Mouse (Mus musculus) megakaryocyte, embryonic 14.5 days (primary cell): ENCODE measurements around the gene Tmem37. TPM values are rescaled to one million over a fixed set of nuclear protein-coding genes. Genes with fewer than 3 reads are reported as not detected.

Source experiments
- H3K27me3 ChIP-seq: replicated peaks from 2 replicates; pipeline ENCODE3; 2012; ENCODE audit warnings: inconsistent platforms
- H3K36me3 ChIP-seq: replicated peaks from 2 replicates; pipeline ENCODE3; 2012; ENCODE audit warnings: low read length, inconsistent platforms, mixed read lengths
- H3K4me1 ChIP-seq: 2 replicates; pipeline ENCODE4 v1.6.1; 2012; ENCODE audit warnings: inconsistent platforms
- H3K4me3 ChIP-seq: replicated peaks from 2 replicates; pipeline ENCODE3; 2012; ENCODE audit warnings: moderate library complexity, mild to moderate bottlenecking, inconsistent platforms
- H3K9me3 ChIP-seq: 2 replicates; pipeline ENCODE4 v1.6.1; 2012; ENCODE audit warnings: inconsistent platforms
- FLI1 ChIP-seq: IDR thresholded peaks from 2 replicates; pipeline ENCODE4 v1.6.1; 2012; ENCODE audit warnings: low read length, inconsistent platforms, mixed read lengths
- GATA1 ChIP-seq: IDR thresholded peaks from 3 replicates; pipeline ENCODE4 v1.6.1; 2012; ENCODE audit warnings: mixed read lengths, low read length, inconsistent platforms, borderline replicate concordance
- polyA plus RNA-seq: library from polyadenylated mRNA; stranded (reverse); fragments of >175 nt; gene quantifications from 2 replicates; pipeline ENCODE4 v1.2.3, GENCODE M21; 2012; ENCODE audit warnings: low replicate concordance; ENCODE audit not compliant: insufficient read depth

Tmem37 gene
- polyA plus RNA-seq, 1 experiment, result 4.6 TPM

DNA sequence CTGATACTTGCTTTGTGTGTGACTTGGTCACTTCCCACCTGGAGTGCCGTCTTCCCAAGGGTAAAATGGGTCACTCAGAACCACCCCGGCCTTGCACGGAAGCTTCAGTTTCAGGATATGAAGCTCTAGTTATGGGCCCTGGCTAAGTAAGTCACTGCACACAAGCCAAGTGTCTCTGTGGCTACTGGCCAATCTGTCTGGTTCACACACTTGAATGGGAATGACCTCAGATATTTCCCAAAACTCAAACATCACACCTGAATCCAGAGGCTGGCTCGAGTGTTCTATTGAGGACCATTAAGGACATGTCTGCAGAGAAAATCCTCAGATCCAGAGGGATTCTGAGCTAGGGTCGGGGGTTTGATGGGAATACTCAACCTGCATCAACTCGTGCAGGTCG lies 11.6 kb downstream of the Tmem37 start:
- no peak for TF ChIP-seq GATA1
- no peak for TF ChIP-seq FLI1
- Histone ChIP-seq H3K36me3 (no peaks in the 10 kb centered on the region), H3K4me3 (no peak overlapping the region), H3K9me3 (no peaks in the 10 kb centered on the region), H3K27me3 (peaks cover 26% of the 10 kb centered on the region), H3K4me1 (peaks cover 5% of the 10 kb centered on the region; the same call in 1 of the 2 replicates)

DNA sequence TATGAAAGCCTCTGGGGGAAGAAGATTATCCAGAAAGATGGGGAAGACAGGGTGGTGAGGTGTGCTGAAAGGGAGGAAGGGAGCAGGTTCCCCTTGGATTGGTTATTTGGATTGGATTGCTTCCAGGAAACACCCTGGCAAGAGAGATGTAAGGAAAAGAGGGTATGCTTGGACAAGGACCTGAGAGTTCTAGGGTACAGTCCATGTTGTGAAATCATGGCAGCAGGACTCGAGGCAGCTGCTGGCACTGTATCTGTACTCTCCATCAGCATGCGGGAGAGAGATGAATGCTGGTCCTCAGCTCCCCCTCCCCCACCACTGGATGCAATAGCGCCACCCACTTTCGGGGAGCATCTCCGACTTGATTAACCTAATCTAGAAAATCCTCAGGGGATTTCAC lies 13.2 kb downstream of the Tmem37 start:
- Histone ChIP-seq H3K27me3 (peaks cover 24% of the 10 kb centered on the region), H3K36me3 (no peaks in the 10 kb centered on the region), H3K9me3 (no peaks in the 10 kb centered on the region), H3K4me1 (peaks cover 12% of the 10 kb centered on the region), H3K4me3 (no peak overlapping the region)
- TF ChIP-seq GATA1 (no peak), FLI1 (no peak)

DNA sequence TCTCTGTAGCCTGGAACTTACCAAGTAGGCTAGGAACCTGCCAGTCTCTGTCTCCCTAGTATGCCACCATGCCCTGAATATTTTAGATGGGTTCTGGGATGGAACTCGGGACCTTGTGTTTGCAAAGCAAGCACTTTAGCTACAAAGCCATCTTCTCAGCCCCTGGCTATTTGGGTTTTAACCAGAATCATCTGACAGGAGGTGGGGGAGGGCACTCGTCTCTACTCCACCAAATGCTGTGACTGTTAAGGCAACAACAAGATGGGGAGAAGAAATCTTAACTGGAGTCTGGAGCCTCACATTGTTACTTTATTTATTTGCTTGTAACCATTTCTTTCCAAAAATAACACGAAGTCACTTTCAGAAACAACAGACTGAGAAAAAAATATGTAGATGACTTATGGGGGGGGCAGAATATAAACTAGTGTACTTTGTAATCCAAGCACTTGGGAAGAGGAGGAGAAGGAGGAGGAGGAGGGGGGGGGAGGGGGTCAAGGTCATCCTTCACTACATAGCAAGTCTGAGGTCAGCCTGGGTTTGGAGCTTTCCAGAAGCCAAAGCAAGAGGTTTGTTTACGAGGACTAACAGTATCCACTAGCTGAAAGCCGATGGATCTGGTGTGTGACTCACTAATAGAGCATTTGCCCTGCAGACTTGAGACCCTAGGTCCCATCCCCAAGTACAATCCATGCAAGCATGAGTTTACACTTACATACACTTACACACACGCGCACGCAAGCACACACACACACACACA lies 16.0 kb downstream of the Tmem37 start:
- TF ChIP-seq FLI1, result no peak
- Histone ChIP-seq H3K27me3 (peaks cover 23% of the 10 kb centered on the region), H3K36me3 (no peaks in the 10 kb centered on the region), H3K4me3 (no peak overlapping the region), H3K4me1 (peaks cover 20% of the 10 kb centered on the region), H3K9me3 (peaks cover 4% of the 10 kb centered on the region)

DNA sequence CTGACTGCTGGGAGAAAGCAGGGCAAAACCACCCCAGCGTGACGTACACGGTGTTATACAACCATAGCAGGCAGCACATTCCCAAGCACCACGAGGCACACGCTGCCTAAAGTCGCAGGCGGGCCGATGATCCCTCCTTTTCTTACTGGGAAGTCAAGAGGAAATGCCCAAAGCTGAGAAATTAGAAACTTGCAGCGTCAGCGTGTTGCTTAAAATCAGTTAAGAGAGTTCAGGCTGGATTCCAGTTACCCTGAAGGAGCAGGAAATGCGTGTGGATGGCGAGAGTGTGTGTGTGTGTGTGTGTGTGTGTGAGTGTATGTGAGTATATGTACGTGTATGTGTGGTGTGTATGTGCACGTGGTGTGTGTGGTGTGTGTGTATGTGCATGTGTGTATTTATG lies 16.8 kb downstream of the Tmem37 start:
- peak overlapping the region; percentile 78 for H3K4me3 ChIP-seq
- TF ChIP-seq FLI1, result no peak
- TF ChIP-seq GATA1, result no peak
- peaks cover 4% of the 10 kb centered on the region for H3K9me3 ChIP-seq
- peaks cover 20% of the 10 kb centered on the region for H3K4me1 ChIP-seq
- no peaks in the 10 kb centered on the region for H3K36me3 ChIP-seq
- peaks cover 24% of the 10 kb centered on the region for H3K27me3 ChIP-seq

DNA sequence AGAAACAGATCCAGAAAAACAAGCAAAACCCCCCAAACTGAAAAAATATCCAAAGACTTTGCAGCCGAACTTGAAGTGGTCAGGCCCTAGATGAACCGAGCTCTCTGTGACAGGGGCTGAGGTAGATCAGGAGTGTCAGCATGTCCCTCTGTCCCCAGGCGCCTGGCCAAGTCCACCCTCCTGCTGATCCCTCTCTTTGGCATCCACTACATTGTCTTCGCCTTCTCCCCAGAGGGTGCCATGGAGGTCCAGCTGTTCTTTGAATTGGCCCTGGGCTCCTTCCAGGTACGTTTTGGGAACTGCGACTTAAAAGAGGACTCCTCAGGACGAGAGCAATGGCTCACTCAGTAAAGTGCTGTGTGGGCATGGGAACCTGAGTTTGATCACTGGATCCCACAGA lies 17.6 kb downstream of the Tmem37 start:
- H3K4me1 ChIP-seq, result peaks cover 20% of the 10 kb centered on the region
- H3K36me3 ChIP-seq, result no peaks in the 10 kb centered on the region
- peaks cover 24% of the 10 kb centered on the region for H3K27me3 ChIP-seq
- peaks cover 4% of the 10 kb centered on the region for H3K9me3 ChIP-seq
- H3K4me3 ChIP-seq, result no peak overlapping the region
- TF ChIP-seq FLI1 (no peak), GATA1 (no peak)

DNA sequence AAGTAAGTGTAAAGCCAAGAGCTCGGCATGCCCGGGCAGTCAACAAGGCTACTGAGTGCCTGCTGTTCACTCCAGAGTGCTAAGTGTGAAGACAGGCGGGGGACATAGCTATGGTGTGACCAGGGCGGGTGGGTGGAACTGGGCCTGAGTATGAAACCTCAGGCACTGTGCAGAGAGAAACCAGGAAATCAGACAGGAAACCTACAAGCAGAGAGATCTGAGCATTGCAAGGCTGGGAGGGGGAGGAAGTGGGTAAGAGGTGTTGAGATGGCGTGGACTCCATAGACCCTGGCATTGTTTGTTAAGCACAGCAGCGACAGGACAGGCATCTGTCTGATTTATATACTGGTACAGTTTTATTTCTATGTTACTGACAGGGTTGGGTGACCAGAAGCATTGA lies 18.4 kb downstream of the Tmem37 start:
- Histone ChIP-seq H3K4me1 (peaks cover 20% of the 10 kb centered on the region), H3K4me3 (no peak overlapping the region), H3K27me3 (peaks cover 24% of the 10 kb centered on the region), H3K36me3 (no peaks in the 10 kb centered on the region), H3K9me3 (peaks cover 4% of the 10 kb centered on the region)
- TF ChIP-seq FLI1 (no peak), GATA1 (no peak)

DNA sequence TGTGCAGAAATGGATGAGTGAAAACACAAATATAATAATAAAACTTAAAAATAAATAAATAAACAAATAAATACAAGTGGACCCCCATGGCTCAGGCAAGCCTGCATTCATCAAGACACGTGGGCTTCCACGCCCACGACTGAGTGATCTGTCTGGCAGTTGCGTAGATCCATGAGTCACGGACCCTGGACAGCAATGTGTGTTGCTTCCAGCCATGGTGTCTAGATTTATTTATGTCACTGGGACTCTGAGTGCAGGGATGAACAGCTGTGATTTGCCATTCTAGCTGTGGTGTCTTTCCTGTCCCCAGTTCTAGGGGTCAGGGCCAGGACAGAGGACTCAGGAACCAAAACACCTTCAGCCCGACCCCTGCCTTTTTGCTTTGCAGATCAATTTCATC lies 18.9 kb downstream of the Tmem37 start:
- Histone ChIP-seq H3K36me3 (no peaks in the 10 kb centered on the region), H3K4me1 (peaks cover 20% of the 10 kb centered on the region), H3K4me3 (no peak overlapping the region), H3K27me3 (peaks cover 24% of the 10 kb centered on the region), H3K9me3 (peaks cover 4% of the 10 kb centered on the region)
- TF ChIP-seq GATA1 (no peak), FLI1 (no peak)

DNA sequence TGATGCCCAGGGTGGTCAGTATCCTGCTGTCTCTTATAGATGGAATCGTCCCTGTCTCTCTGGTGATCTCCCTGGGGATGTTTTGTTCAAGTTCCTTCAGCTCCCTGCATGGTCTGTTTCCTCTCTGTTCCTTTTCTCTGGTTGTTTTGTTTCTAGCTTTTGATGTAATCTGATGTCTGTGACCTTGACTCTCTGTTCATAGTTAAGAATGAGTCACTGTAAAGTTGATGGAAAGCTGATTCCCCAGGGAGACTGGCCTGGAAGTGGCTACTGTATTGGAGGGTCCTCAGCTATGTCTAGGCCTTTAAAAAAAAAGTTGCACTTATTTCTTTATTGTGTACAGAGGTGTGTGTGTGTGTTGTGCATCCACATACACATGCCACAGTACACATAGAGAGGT lies 22.8 kb downstream of the Tmem37 start:
- Histone ChIP-seq H3K9me3 (peaks cover 4% of the 10 kb centered on the region), H3K27me3 (peaks cover 20% of the 10 kb centered on the region), H3K4me1 (peaks cover 13% of the 10 kb centered on the region), H3K36me3 (no peaks in the 10 kb centered on the region), H3K4me3 (no peak overlapping the region)
- no peak for TF ChIP-seq GATA1
- TF ChIP-seq FLI1, result no peak

DNA sequence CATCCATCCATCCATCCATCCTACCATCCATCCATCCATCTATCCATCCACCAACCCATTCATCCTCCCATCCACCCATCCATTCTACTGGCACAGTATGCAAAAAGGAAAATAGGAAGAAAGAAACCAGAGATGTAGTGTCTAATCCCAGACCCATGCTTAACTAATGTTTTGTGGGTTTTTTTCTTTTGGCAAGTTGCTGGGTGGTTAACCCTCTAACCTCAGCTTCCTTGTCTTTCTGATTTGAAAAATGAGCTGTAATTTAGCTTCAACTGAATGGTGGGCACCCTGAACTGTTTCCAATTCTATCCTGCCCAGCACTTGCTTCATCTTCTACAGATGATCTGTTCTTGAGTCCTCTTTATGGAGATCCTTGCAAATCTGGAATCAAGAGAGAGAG lies 26.5 kb downstream of the Tmem37 start:
- peaks cover 3% of the 10 kb centered on the region; the same call in 1 of the 2 replicates for H3K4me1 ChIP-seq
- H3K36me3 ChIP-seq, result no peaks in the 10 kb centered on the region
- no peaks in the 10 kb centered on the region for H3K9me3 ChIP-seq
- H3K27me3 ChIP-seq, result peaks cover 20% of the 10 kb centered on the region
- H3K4me3 ChIP-seq, result no peak overlapping the region
- TF ChIP-seq FLI1 (no peak), GATA1 (no peak)

DNA sequence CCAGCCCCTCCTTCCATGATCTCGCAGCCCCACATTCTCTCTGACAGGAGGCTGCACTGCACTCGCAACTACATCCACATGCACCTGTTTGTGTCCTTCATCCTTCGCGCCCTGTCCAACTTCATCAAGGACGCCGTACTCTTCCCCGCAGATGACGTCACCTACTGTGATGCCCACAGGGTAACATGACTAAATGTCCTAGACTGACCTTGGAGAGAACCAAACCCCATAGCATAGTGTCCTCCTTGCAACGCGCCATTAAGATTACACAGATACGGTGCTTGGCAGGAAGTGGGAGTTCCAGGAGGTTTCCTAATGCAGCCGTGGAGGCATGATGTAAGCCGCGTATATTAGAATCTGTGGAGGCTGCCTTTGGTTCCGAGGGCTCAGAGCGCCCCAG lies 29.3 kb downstream of the Tmem37 start:
- H3K27me3 ChIP-seq, result peaks cover 16% of the 10 kb centered on the region

More for the DNA sequence above, 29.3 kb downstream of the Tmem37 start:
- Histone ChIP-seq H3K4me3 (no peak overlapping the region), H3K36me3 (no peaks in the 10 kb centered on the region), H3K4me1 (peaks cover 3% of the 10 kb centered on the region; the same call in 1 of the 2 replicates), H3K9me3 (no peaks in the 10 kb centered on the region)
- TF ChIP-seq FLI1 (no peak), GATA1 (no peak)
